Mouse (Mus musculus): Measurements from ENCODE around the gene Fgfr2. TPM values are rescaled to one million over a fixed set of nuclear protein-coding genes. Genes with fewer than 3 reads are reported as not detected.

Fgfr2 gene
- polyA plus RNA-seq, 1 experiment from 2014 or later = 93.4 TPM

DNA sequence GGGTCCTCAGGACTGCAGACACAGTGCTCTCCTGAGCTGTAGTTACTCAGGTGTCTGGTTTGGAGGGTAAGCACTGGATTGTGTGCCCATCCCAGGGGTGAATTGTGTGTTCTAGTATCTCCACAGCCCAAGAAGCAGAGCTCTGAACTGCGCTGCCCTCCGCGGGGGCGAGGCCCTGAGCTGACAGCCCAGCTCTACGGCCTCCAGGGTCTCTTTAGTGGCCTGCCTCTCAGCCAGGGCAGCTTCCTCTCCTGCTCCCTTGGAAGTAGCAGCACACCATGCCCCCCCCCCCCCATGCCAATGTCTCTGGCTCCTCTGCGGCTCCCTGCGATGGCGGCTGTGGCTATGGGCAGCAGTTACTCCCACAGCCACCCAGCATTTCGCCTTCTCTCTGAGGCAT lies 411.6 kb downstream of the Fgfr2 start:
- WGBS = 67% methylated on average over 9 of the region's 9 CpGs
- H3K27ac ChIP-seq (ENCODE audit: low read length) = peak overlapping the region; percentile 44; the same call in 1 of the 2 replicates
- H3K4me2 ChIP-seq (ENCODE audit: low read depth, low read length) = no peak overlapping the region
- H3K4me3 ChIP-seq (replicated peaks; ENCODE audit: low read length) = no peak overlapping the region
- no peak for ATAC-seq (ENCODE audit: insufficient read depth, low FRiP score)
- H3K4me1 ChIP-seq (ENCODE audit: control insufficient read depth, insufficient read depth, low read length) = peaks cover 26% of the 10 kb centered on the region
- H3K27me3 ChIP-seq (ENCODE audit: control insufficient read depth, insufficient read depth, low read length) = no peaks in the 10 kb centered on the region
- no peaks in the 10 kb centered on the region for H3K36me3 ChIP-seq (ENCODE audit: control insufficient read depth, insufficient read depth, low read length)
- no peak overlapping the region for H3K9ac ChIP-seq (ENCODE audit: low read length)
- no peaks in the 10 kb centered on the region for H3K9me3 ChIP-seq (replicated peaks; ENCODE audit: control insufficient read depth, low read length)

DNA sequence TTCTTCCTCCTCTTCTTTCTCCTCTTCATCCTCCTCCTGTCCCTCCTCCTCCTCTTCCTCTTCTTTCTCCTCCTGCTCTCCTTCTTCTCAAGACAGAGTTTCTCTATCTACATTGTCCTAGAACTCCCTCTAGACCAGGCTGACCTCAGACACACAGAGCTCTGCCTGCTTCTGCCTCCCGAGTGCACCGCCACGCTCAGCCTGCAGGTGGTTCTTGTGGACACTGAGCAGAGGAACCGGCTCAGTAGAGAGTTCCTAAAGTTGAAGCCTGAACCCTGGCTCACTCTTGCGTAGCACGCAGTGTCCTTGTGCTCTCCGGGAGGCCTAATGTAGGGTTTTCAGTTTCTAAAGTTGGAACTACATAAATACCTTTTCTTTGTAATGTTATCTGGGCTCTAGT lies 418.0 kb downstream of the Fgfr2 start:
- Histone ChIP-seq H3K4me2 (ENCODE audit: low read depth, low read length) (no peak overlapping the region), H3K9me3 (replicated peaks; ENCODE audit: control insufficient read depth, low read length) (no peaks in the 10 kb centered on the region), H3K27me3 (ENCODE audit: control insufficient read depth, insufficient read depth, low read length) (no peaks in the 10 kb centered on the region), H3K36me3 (ENCODE audit: control insufficient read depth, insufficient read depth, low read length) (no peaks in the 10 kb centered on the region), H3K4me3 (replicated peaks; ENCODE audit: low read length) (no peak overlapping the region), H3K27ac (ENCODE audit: low read length) (no peak overlapping the region), H3K9ac (ENCODE audit: low read length) (no peak overlapping the region), H3K4me1 (ENCODE audit: control insufficient read depth, insufficient read depth, low read length) (peaks cover 8% of the 10 kb centered on the region; the same call in 1 of the 2 replicates)
- ATAC-seq (ENCODE audit: insufficient read depth, low FRiP score) = no peak
- 86% methylated on average over 7 of the region's 7 CpGs for WGBS

DNA sequence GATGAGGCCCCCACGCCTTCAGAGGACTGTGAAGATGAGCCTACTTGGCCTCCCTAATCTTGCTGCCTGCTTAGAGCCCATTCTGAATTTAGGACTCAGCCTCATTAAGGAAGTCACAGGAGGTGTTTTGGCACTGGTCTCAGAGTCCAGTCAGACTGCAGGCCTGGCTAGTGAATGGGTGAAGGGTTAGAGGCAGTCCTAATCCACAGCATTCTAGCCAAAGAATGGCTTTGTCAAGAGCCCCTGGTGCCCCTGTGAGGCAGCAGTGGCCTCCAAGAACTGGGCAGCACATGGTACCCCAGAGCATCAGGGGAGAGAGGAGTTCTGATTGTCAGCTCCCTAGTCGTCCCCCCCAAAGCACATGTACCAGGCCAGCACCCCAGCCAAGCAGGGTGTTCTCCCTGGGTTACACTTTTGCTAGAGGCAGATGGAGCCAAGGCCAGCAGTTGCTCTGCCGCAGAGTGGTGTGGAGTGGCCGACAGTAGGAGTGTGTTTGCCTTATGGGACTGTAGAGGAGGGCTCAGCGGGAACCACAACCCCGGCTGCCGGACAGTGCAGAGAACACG lies 418.8 kb downstream of the Fgfr2 start:
- H3K4me1 ChIP-seq (ENCODE audit: control insufficient read depth, insufficient read depth, low read length) = peaks cover 8% of the 10 kb centered on the region; the same call in 1 of the 2 replicates
- no peak overlapping the region for H3K27ac ChIP-seq (ENCODE audit: low read length)
- no peaks in the 10 kb centered on the region for H3K27me3 ChIP-seq (ENCODE audit: control insufficient read depth, insufficient read depth, low read length)
- WGBS = 92% methylated on average over 8 of the region's 8 CpGs
- ATAC-seq (ENCODE audit: insufficient read depth, low FRiP score) = no peak
- no peaks in the 10 kb centered on the region for H3K36me3 ChIP-seq (ENCODE audit: control insufficient read depth, insufficient read depth, low read length)
- H3K4me3 ChIP-seq (replicated peaks; ENCODE audit: low read length) = no peak overlapping the region
- no peaks in the 10 kb centered on the region for H3K9me3 ChIP-seq (replicated peaks; ENCODE audit: control insufficient read depth, low read length)
- H3K4me2 ChIP-seq (ENCODE audit: low read depth, low read length) = no peak overlapping the region
- no peak overlapping the region for H3K9ac ChIP-seq (ENCODE audit: low read length)

DNA sequence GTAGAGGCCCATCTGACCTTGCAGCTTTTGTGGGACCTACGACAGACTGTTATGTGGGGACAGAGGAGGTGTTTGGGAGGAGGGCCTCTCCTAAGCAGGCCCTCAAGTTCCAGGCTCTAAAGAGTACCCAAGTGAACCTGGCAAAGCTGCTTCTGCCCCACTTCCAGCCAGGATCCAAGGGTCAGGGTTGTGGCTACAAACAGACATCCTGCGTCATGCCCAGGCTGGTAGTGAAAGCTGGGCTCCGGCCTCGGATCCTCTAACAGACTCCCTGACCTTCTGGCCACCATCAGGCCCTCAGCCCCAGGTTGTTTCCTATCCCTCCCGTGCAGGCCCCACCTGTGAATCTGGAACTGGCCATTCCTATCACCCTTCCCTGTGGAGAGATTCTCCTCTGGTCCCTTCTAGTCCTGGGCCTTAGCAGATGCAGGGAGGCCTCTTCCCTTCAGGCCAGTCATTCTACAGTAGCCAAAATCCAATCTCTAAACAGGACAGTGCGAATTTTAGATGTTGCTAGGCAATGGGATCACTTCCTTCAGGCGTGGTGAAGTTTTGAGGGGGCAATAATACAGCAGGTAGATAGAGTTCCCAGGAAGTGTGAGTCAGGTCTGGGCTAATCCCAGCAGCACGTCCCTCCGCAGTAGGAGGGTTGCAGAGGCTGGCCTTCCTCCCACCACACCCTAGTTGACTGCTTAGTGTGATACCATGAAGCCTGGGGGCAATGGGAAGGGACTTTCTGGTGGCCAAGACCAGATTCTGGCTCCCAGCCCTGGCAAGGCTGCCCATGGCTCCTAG lies 419.4 kb downstream of the Fgfr2 start:
- Histone ChIP-seq H3K4me1 (ENCODE audit: control insufficient read depth, insufficient read depth, low read length) (peaks cover 8% of the 10 kb centered on the region; the same call in 1 of the 2 replicates), H3K27ac (ENCODE audit: low read length) (no peak overlapping the region), H3K9ac (ENCODE audit: low read length) (no peak overlapping the region), H3K27me3 (ENCODE audit: control insufficient read depth, insufficient read depth, low read length) (no peaks in the 10 kb centered on the region), H3K36me3 (ENCODE audit: control insufficient read depth, insufficient read depth, low read length) (no peaks in the 10 kb centered on the region), H3K4me3 (replicated peaks; ENCODE audit: low read length) (no peak overlapping the region), H3K4me2 (ENCODE audit: low read depth, low read length) (no peak overlapping the region), H3K9me3 (replicated peaks; ENCODE audit: control insufficient read depth, low read length) (no peaks in the 10 kb centered on the region)
- no peak for ATAC-seq (ENCODE audit: insufficient read depth, low FRiP score)
- 72% methylated on average over 9 of the region's 9 CpGs for WGBS

DNA sequence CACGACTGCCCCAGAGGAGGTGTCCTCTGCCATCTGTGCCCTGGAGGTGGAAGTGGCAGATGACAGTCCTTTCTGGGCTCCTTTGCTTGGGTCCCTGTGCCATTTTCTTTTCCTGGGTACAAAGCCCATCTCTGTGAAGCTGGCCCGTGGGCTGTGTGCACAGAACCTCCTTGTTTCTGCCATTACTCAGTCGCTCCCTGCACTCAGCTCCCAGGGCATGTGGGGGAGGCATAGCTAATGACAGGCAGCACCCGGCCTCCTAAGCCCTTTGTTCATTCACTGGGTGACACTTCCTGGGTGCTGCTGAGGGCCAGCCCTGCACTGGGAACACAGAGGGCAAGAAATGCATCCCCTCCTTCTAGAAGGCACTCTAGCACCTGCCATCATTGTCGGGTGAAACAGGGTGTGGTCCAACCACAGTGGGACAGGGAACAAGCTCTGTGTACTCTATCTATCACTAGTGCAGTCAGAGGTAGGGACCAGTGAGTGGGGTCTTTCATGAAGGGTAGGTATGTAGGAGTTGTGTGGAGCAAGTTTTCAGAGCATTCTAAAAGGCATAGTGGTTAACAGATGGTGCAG lies 420.6 kb downstream of the Fgfr2 start:
- 77% methylated on average over 5 of the region's 5 CpGs for WGBS
- Histone ChIP-seq H3K27ac (ENCODE audit: low read length) (no peak overlapping the region), H3K4me3 (replicated peaks; ENCODE audit: low read length) (no peak overlapping the region), H3K9ac (ENCODE audit: low read length) (no peak overlapping the region), H3K4me1 (ENCODE audit: control insufficient read depth, insufficient read depth, low read length) (peaks cover 8% of the 10 kb centered on the region; the same call in 1 of the 2 replicates), H3K27me3 (ENCODE audit: control insufficient read depth, insufficient read depth, low read length) (no peaks in the 10 kb centered on the region), H3K4me2 (ENCODE audit: low read depth, low read length) (no peak overlapping the region), H3K9me3 (replicated peaks; ENCODE audit: control insufficient read depth, low read length) (no peaks in the 10 kb centered on the region), H3K36me3 (ENCODE audit: control insufficient read depth, insufficient read depth, low read length) (no peaks in the 10 kb centered on the region)
- ATAC-seq (ENCODE audit: insufficient read depth, low FRiP score) = no peak

DNA sequence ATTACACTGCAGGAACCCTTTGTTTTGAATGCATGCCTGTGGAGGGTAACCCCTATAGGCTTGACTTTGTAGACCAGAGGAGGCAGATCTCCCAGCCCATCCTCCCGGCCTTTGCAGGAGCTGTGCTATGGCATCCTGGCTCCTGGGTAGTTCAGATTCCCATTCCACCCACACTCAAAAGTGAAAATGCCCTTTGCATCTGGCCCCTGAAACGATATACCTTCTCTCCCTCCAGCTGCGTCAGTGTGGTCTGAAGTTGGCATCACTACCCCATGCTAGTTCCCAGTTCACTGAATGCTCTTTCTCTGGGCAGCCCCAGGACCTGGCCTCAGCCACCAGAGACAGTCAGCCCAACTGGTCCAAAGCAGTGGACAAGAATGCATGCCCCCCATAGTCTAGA lies 421.1 kb downstream of the Fgfr2 start:
- Histone ChIP-seq H3K9me3 (replicated peaks; ENCODE audit: control insufficient read depth, low read length) (no peaks in the 10 kb centered on the region), H3K4me3 (replicated peaks; ENCODE audit: low read length) (no peak overlapping the region), H3K36me3 (ENCODE audit: control insufficient read depth, insufficient read depth, low read length) (no peaks in the 10 kb centered on the region), H3K27ac (ENCODE audit: low read length) (no peak overlapping the region), H3K4me1 (ENCODE audit: control insufficient read depth, insufficient read depth, low read length) (peaks cover 8% of the 10 kb centered on the region; the same call in 1 of the 2 replicates), H3K4me2 (ENCODE audit: low read depth, low read length) (no peak overlapping the region), H3K27me3 (ENCODE audit: control insufficient read depth, insufficient read depth, low read length) (no peaks in the 10 kb centered on the region), H3K9ac (ENCODE audit: low read length) (no peak overlapping the region)
- ATAC-seq (ENCODE audit: insufficient read depth, low FRiP score) = no peak
- WGBS = 79% methylated on average over 3 of the region's 3 CpGs

DNA sequence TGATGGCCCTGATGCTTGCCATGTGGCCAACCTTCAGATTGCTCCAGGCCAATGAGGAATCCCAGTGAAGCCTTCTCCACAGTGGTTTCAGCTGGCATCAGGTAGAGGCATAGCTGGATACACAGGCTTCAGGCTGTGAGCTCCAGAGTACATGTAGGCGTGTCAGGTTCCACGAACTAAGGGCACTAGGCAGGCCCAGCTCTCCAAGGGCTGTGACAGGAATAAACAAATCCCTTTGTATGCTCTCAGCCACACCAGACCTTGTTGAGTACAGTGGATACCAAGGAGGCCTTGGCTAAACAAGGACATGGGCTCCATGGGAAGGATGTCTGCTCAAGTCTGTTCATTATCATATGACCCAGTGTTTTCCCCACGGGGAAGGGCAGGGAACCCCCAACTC lies 421.7 kb downstream of the Fgfr2 start:
- H3K36me3 ChIP-seq (ENCODE audit: control insufficient read depth, insufficient read depth, low read length) = no peaks in the 10 kb centered on the region
- no peak overlapping the region for H3K4me3 ChIP-seq (replicated peaks; ENCODE audit: low read length)
- WGBS = 71% methylated on average over 3 of the region's 3 CpGs
- no peak overlapping the region for H3K9ac ChIP-seq (ENCODE audit: low read length)
- no peaks in the 10 kb centered on the region for H3K9me3 ChIP-seq (replicated peaks; ENCODE audit: control insufficient read depth, low read length)
- peaks cover 8% of the 10 kb centered on the region; the same call in 1 of the 2 replicates for H3K4me1 ChIP-seq (ENCODE audit: control insufficient read depth, insufficient read depth, low read length)
- H3K27ac ChIP-seq (ENCODE audit: low read length) = no peak overlapping the region
- H3K27me3 ChIP-seq (ENCODE audit: control insufficient read depth, insufficient read depth, low read length) = no peaks in the 10 kb centered on the region
- H3K4me2 ChIP-seq (ENCODE audit: low read depth, low read length) = no peak overlapping the region
- peak; percentile 41; the same call in 1 of the 2 replicates for ATAC-seq (ENCODE audit: insufficient read depth, low FRiP score)

DNA sequence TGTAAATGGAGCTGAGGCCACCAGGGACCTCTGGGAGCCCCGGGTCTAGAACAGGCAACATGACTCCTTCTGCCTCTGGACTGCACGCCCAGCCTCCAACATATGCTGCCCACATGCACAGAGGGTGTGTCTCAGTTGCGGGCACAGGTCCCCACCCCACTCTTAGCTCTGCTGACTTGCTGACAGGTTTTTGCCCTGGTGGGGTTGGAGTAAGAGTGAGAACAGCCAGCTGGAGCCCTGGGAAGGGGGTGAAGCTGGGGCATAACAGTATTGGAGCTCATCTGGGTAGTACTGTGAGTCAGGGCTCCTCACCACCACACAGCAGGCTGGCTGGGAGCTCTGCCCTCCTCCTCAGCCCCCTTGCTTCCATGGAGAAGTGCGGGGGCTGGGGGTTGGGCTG lies 423.0 kb downstream of the Fgfr2 start:
- no peaks in the 10 kb centered on the region for H3K9me3 ChIP-seq (replicated peaks; ENCODE audit: control insufficient read depth, low read length)
- ATAC-seq (ENCODE audit: insufficient read depth, low FRiP score) = no peak
- H3K4me1 ChIP-seq (ENCODE audit: control insufficient read depth, insufficient read depth, low read length) = peaks cover 8% of the 10 kb centered on the region; the same call in 1 of the 2 replicates
- WGBS = 72% methylated on average over 4 of the region's 4 CpGs
- H3K4me2 ChIP-seq (ENCODE audit: low read depth, low read length) = no peak overlapping the region
- H3K36me3 ChIP-seq (ENCODE audit: control insufficient read depth, insufficient read depth, low read length) = no peaks in the 10 kb centered on the region
- H3K27me3 ChIP-seq (ENCODE audit: control insufficient read depth, insufficient read depth, low read length) = no peaks in the 10 kb centered on the region
- H3K9ac ChIP-seq (ENCODE audit: low read length) = no peak overlapping the region
- no peak overlapping the region for H3K4me3 ChIP-seq (replicated peaks; ENCODE audit: low read length)
- no peak overlapping the region for H3K27ac ChIP-seq (ENCODE audit: low read length)

DNA sequence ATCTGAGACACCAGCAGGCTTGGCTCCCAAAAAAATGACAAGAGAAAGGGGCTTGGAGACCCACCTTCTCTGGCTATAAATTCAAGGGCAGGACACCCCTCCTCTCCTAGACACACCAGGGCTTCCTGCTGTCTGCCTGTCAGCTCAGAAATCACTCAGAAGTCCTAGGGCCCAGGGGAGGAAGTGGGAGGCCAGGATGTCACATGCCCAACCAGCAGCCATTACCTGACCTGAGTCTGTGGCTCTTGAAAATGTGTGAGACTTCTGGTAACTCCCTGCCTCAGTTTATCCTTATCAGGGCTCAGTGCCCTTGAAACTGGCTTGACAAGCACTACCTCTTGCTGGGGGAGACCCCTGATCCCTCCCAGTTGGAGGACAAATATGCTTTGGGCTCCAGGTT lies 423.5 kb downstream of the Fgfr2 start:
- no peak for ATAC-seq (ENCODE audit: insufficient read depth, low FRiP score)

More for the DNA sequence above, 423.5 kb downstream of the Fgfr2 start:
- Histone ChIP-seq H3K27ac (ENCODE audit: low read length) (no peak overlapping the region), H3K9ac (ENCODE audit: low read length) (no peak overlapping the region), H3K27me3 (ENCODE audit: control insufficient read depth, insufficient read depth, low read length) (no peaks in the 10 kb centered on the region), H3K4me3 (replicated peaks; ENCODE audit: low read length) (no peak overlapping the region), H3K4me1 (ENCODE audit: control insufficient read depth, insufficient read depth, low read length) (peaks cover 8% of the 10 kb centered on the region; the same call in 1 of the 2 replicates), H3K36me3 (ENCODE audit: control insufficient read depth, insufficient read depth, low read length) (no peaks in the 10 kb centered on the region), H3K9me3 (replicated peaks; ENCODE audit: control insufficient read depth, low read length) (no peaks in the 10 kb centered on the region), H3K4me2 (ENCODE audit: low read depth, low read length) (no peak overlapping the region)

All from stomach, embryonic 16.5 days (tissue).